Mouse (Mus musculus) liver, adult 2 months (tissue): ENCODE data around the gene Dhx29. TPM values are rescaled to one million over a fixed set of nuclear protein-coding genes. Genes with fewer than 3 reads are reported as not detected.
"Not testable (repeated sequence)": the region's sequence is repeated elsewhere in the genome, so short reads cannot be mapped to it uniquely, and the experiment has no call there.

Source experiments
- DNase-seq: peaks from one replicate; pipeline ENCODE4 v3.0.0-alpha.2; 2011; ENCODE audit warnings: low read depth, low spot score; ENCODE audit errors: extremely low read depth
- H3K27ac ChIP-seq: fragments of 200-500 bp; replicated peaks from 2 replicates; pipeline ENCODE4 v1.5.1; 2012; ENCODE audit warnings: low read depth, mild to moderate bottlenecking, control low read depth, inconsistent platforms, low read length; ENCODE audit not compliant: insufficient read depth
- H3K27me3 ChIP-seq: fragments of 200-500 bp; 2 replicates; pipeline ENCODE4 v1.6.1; 2012; ENCODE audit warnings: mild to moderate bottlenecking, moderate library complexity, low read length, inconsistent platforms; ENCODE audit not compliant: control insufficient read depth, insufficient read depth
- H3K36me3 ChIP-seq: fragments of 200-500 bp; 2 replicates; pipeline ENCODE4 v1.6.1; 2012; ENCODE audit warnings: low read length, inconsistent platforms; ENCODE audit not compliant: control insufficient read depth, insufficient read depth
- H3K4me1 ChIP-seq: fragments of 200-500 bp; 2 replicates; pipeline ENCODE4 v1.6.1; 2011; ENCODE audit warnings: low read length; ENCODE audit not compliant: control insufficient read depth, insufficient read depth
- H3K4me3 ChIP-seq: fragments of 200-500 bp; 2 replicates; pipeline ENCODE4 v1.5.1; 2011; ENCODE audit warnings: low read depth, mild to moderate bottlenecking, control low read depth, low read length, moderate library complexity; ENCODE audit not compliant: insufficient read depth
- H3K79me2 ChIP-seq: fragments of 200-500 bp; 2 replicates; pipeline ENCODE4 v1.6.1; 2012; ENCODE audit warnings: inconsistent platforms, mild to moderate bottlenecking, low read length, moderate library complexity; ENCODE audit not compliant: control insufficient read depth, insufficient read depth
- H3K9ac ChIP-seq: fragments of 200-500 bp; 2 replicates; pipeline ENCODE4 v1.6.1; 2012; ENCODE audit warnings: low read depth, mild to moderate bottlenecking, control low read depth, inconsistent platforms, low read length
- CTCF ChIP-seq: fragments of 200-500 bp; IDR thresholded peaks from 2 replicates; pipeline ENCODE4 v1.5.1; 2011; ENCODE audit warnings: low read depth, low read length, control low read depth
- POLR2A ChIP-seq: fragments of 200-500 bp; IDR thresholded peaks from 2 replicates; pipeline ENCODE4 v1.6.1; 2011; ENCODE audit warnings: low read length, control low read depth; ENCODE audit not compliant: insufficient read depth; ENCODE audit errors: extremely low read depth
- WGBS: fragments of 180-500 bp; shearing (Covaris S2); methylation state at CpG from one replicate; pipeline ENCODE4 v1.1.7; 2018; 5-methylcytosine and 5-hydroxymethylcytosine counted together
- polyA plus RNA-seq: library from polyadenylated mRNA; depleted of rRNA; stranded (reverse); fragments of >200 nt; gene quantifications from 2 replicates; pipeline ENCODE4 v1.2.3, GENCODE M21; 2012; rRNA removed
- total RNA-seq: library from RNA; depleted of rRNA; stranded (reverse); fragments of >200 nt; gene quantifications from 2 replicates; pipeline ENCODE4 v1.2.3, GENCODE M21; 2014; rRNA removed

The Dhx29 gene
- total and polyA plus RNA-seq, 2 experiments = 2.0 to 6.9 TPM

DNA sequence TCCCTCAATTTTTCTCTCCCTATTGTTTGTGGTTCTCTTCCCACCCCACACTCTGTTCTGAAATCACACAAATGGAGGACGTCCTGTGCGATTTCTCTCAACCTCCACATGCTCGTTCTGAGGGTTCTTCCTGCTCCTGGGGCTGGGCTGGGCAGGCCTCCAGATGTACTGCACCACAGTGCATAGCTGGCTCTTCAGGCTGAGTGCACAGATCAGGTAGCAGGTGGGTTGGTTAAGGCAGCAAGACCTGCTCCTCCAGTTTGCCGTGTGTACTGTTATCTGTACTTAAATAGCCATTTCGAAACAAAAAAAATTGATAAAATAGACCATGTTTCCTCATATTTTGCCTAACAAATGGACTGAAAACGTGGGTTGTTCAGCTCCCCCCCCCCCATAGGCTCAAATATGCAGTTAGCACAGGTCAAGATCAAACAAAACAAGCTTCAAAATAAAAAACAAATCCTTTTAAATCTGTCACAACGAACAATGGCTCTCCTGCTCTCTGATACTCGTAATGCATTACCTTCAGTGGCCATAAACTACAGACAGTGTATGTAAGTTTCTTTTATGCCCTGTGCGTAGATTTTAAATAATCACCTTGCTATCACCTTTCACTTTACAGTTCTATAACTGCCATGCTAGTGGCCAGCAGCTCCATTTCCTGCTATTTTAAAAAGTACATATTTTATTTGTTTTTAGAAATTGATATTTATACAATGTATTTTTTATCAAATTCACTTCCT, 73.5 kb downstream of the Dhx29 start:
- H3K79me2 ChIP-seq = no peaks in the 10 kb centered on the region

GRCm38 (mm10) chr13:113012683-113013082, 85.4 kb downstream of the Dhx29 start:
- Histone ChIP-seq H3K79me2 (no peaks in the 10 kb centered on the region), H3K27me3 (no peaks in the 10 kb centered on the region), H3K36me3 (no peaks in the 10 kb centered on the region), H3K4me1 (no peaks in the 10 kb centered on the region), H3K4me3 (no peak overlapping the region), H3K27ac (no peak overlapping the region), H3K9ac (no peak overlapping the region)
- no peak for DNase-seq
- 79% methylated on average over 6 of the region's 6 CpGs for WGBS
- TF ChIP-seq CTCF = no peak
- no peak for TF ChIP-seq POLR2A

More for the DNA sequence above, 73.5 kb downstream of the Dhx29 start:
- H3K4me1 ChIP-seq = no peaks in the 10 kb centered on the region
- no peak overlapping the region for H3K4me3 ChIP-seq
- TF ChIP-seq CTCF = no peak
- no peak for TF ChIP-seq POLR2A
- WGBS = 62% methylated on average over 9 of the region's 9 CpGs
- H3K27ac ChIP-seq = no peak overlapping the region
- H3K9ac ChIP-seq = no peak overlapping the region
- peaks cover 12% of the 10 kb centered on the region for H3K27me3 ChIP-seq
- DNase-seq = no peak
- no peaks in the 10 kb centered on the region for H3K36me3 ChIP-seq

DNA sequence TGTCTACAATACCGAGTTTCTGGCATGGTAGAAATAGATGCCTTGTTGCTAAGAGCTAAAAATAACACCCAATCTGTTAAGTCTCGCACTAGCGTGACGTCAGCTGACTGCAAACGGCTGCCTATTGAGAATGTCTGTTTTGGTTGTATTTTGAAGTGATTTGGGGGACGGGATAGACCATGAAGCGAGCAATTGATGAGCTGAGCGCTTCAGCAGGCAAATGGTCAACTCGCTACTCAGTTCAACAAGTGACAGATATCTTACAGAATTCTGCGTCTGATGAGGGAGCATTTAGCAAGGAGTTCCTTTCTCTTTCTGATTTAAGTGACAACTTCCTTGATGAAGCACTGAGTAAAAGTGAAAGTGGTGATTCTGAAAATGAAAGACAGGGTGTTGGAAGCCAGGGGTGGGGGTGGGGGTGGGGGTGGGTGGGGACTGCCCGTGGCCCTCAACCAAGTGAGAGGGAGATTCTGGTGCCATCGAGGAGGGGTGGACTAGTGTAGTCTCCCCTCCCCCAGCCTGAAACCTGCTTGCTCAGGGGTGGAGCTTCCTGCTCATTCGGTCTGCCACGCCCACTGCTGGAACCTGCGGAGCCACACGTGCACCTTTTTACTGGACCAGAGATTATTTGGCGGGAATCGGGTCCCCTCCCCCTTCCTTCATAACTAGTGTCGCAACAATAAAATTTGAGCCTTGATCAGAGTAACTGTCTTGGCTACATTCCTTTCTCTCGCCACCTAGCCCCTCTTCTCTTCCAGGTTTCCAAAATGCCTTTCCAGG, 86.1 kb downstream of the Dhx29 start:
- H3K9ac ChIP-seq, H3K27ac ChIP-seq, H3K36me3 ChIP-seq, H3K79me2 ChIP-seq, H3K27me3 ChIP-seq, H3K4me1 ChIP-seq: not testable (repeated sequence)
- DNase-seq = peak; percentile 27
- peak overlapping the region; percentile 55 for H3K4me3 ChIP-seq
- 40% methylated on average over 20 of the region's 20 CpGs for WGBS

Other genes starting within 250 kb of the Dhx29 start
- gene Plpp1, start 126.7 kb upstream of the Dhx29 start, total RNA-seq = 18.6 and 24.3 TPM in 2 replicates
- 13.4 and 15.0 TPM in 2 replicates for gene Plpp1, start 126.7 kb upstream of the Dhx29 start, polyA plus RNA-seq
- 13.8 and 18.2 TPM in 2 replicates for gene Mtrex, start 56 bp upstream of the Dhx29 start, total RNA-seq
- gene Mtrex, start 56 bp upstream of the Dhx29 start, polyA plus RNA-seq = 2.9 and 3.1 TPM in 2 replicates
- gene Ccno, start 60.3 kb downstream of the Dhx29 start, total RNA-seq = 0.20 and 0.65 TPM in 2 replicates
- gene Ccno, start 60.3 kb downstream of the Dhx29 start, polyA plus RNA-seq = 0.70 and 1.7 TPM in 2 replicates
- not detected in 2 replicates for gene Mcidas, start 66.4 kb downstream of the Dhx29 start, total RNA-seq
- not detected in 2 replicates for gene Mcidas, start 66.4 kb downstream of the Dhx29 start, polyA plus RNA-seq
- not detected in 2 replicates for gene Cdc20b, start 107.7 kb downstream of the Dhx29 start, total RNA-seq
- not detected in 2 replicates for gene Cdc20b, start 107.7 kb downstream of the Dhx29 start, polyA plus RNA-seq
- gene Gpx8, start 119.0 kb downstream of the Dhx29 start, total RNA-seq = 2.7 and 2.8 TPM in 2 replicates
- gene Gpx8, start 119.0 kb downstream of the Dhx29 start, polyA plus RNA-seq = 0.20 and 0.22 TPM in 2 replicates
- gene Gzma, start 173.5 kb downstream of the Dhx29 start, total RNA-seq = 0.92 and 1.3 TPM in 2 replicates
- 0.21 and 0.27 TPM in 2 replicates for gene Gzma, start 173.5 kb downstream of the Dhx29 start, polyA plus RNA-seq